Mouse (Mus musculus): Measurements from ENCODE around the gene Cfc1.
"Not testable (repeated sequence)": the region's sequence is repeated elsewhere in the genome, so short reads cannot be mapped to it uniquely, and the experiment has no call there.

GRCm38 (mm10) chr1:34534574-34534973, 874 bp upstream of the Cfc1 start:
- TF ChIP-seq ZNF384 (IDR thresholded peaks at IDR 0.05; ENCODE audit: low read depth, low read length); MAFK (IDR thresholded peaks at IDR 0.05; ENCODE audit: insufficient read depth, low read depth, low read length): not testable (repeated sequence)
